Mouse (Mus musculus) layer of hippocampus, adult 2 months (tissue): Measurements from ENCODE around the gene Mpg. TPM values are rescaled to one million over a fixed set of nuclear protein-coding genes. Genes with fewer than 3 reads are reported as not detected.

Experiments used
- DNase-seq, 2 experiments: peaks; one replicate each; pipeline ENCODE4 v3.0.0; 2022; ENCODE audit warnings: low spot score in 2 of 2
- H3K27ac ChIP-seq: fragments of 200-600 bp; 2 replicates; pipeline ENCODE4 v1.8.1; 2022
- H3K4me3 ChIP-seq: fragments of 200-600 bp; 2 replicates; pipeline ENCODE4 v1.8.1; 2022; ENCODE audit warnings: mild to moderate bottlenecking
- CTCF ChIP-seq: fragments of 200-600 bp; conservative IDR thresholded peaks from 2 replicates; pipeline ENCODE4 v1.8.1; 2022; ENCODE audit warnings: antibody characterized with exemption, mild to moderate bottlenecking, moderate library complexity
- long read RNA-seq, 2 experiments: library from polyadenylated mRNA; stranded (forward); transcript quantifications; one replicate each; pipeline ENCODE4 v2.0.0; 2021; ENCODE audit warnings: borderline mapping rate in 2 of 2
- total RNA-seq, 2 experiments: library from RNA; stranded (reverse); gene quantifications; 2 replicates each; pipeline ENCODE4 v1.2.3; 2021

The Mpg gene
- 10 to 100 TPM; 15.6 to 20.5 TPM for total RNA-seq
- long read RNA-seq, experiment 1, transcript Mpg-201 (4 exons, 1,737 nt): major isoform, 6 of 15 reads
- long read RNA-seq, experiment 1, partial matches to known transcripts: 5 of 15 reads
- long read RNA-seq, experiment 1, other reads (novel, unspliced or antisense): 4 of 15 reads
- long read RNA-seq, experiment 2, transcript Mpg-201 (4 exons, 1,737 nt): major isoform, 8 of 22 reads
- long read RNA-seq, experiment 2, partial matches to known transcripts: 5 of 22 reads
- long read RNA-seq, experiment 2, other reads (novel, unspliced or antisense): 9 of 22 reads

GRCm38 (mm10) chr11:32226124-32226871, at the start of gene Mpg:
Gene Mpg, plus strand, starts transcription at chr11:32226505.
- Histone ChIP-seq H3K27ac (peak within 1 kb of the TSS; percentile 96), H3K4me3 (peak within 1 kb of the TSS; percentile 69)
- peak; percentile 89 to 90 for DNase-seq
- TF ChIP-seq CTCF: peak; percentile 64

DNA sequence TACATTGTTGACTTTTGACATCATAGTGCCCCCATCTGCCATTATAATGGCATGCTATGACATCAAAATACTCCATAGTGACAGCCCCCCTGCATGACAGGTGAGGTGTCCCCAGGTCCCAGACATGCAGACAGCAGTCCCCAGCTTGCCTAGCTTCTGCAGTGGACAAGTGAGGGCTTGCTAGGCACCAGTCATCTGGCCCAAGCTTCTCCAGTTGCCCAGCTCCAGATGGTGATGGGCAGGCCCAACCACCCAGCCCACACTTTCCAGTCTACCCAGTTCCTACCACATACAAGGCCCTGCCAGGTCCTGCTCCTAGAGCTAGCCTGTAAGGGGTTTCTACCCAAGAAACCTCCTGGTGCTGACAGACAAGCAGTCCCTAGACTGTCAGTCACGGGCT, 47.8 kb upstream of the Mpg start:
- no peak for TF ChIP-seq CTCF
- no peak overlapping the region for H3K27ac ChIP-seq
- no peak for DNase-seq
- no peak overlapping the region for H3K4me3 ChIP-seq

GRCm38 (mm10) chr11:32181246-32181645, 45.1 kb upstream of the Mpg start:
- DNase-seq: no peak
- no peak for TF ChIP-seq CTCF
- no peak overlapping the region for H3K4me3 ChIP-seq
- no peak overlapping the region for H3K27ac ChIP-seq

DNA sequence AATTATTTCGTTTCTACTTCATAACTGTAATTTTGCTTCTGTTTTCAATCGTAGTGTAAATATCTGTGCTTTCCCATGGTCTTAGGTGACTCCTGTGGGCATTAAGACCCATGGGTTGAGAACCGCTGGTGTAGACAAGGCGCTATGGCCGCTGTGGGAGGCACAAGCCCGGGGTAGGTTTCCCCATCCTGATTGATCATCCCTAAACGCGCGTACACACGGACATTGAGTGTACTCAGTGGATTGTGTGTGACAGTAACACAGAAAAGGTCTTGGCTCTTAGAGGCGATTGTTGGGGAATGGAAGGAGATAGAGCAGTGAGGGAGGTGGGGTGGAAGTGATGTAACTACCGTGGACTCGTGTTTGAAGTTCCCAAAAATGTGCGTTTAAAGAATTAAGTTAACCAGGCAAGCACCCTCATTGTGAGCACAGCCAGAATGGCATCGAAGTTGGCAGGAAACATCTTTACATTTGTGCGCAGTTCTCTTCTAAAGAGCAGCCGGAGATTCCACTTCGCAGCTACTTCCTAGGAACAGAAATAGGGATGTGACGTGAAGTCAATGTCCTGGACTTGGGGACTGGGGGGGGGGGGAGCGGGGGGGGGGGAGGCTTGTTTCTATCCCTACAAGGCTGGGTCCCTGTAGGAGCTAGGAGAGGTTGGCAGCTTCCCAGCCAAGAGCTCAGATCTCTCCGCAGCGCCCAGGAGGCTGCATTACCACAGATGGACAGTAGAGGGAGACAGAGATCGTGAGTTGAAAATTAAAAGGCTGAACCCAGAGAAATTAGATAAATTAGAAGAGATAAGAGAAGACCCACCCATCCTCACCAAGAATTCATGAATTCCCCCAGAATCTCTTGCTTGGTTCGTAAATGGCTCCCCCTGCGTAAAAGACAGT, 44.1 kb upstream of the Mpg start:
- no peak overlapping the region for H3K4me3 ChIP-seq
- peak; percentile 84 for TF ChIP-seq CTCF

DNA sequence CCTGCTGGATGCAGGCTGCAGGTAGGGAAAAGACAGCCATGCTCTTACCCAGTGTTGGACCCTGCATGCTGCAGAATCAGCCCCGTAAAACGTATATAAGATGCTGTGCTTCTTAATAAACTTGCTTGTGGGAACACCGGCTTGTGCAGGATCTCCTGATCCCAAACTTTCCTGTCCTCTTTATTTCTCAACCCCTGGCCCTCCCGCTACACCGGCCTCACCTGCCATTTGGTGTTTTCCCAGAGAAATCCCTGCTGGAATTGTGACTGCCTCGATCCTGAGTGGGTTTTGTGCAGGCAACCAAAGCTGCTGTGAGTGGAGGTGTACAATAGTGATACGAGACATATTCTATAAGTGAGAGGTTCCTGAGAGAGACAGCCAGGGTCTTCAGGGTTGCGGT, 41.8 kb upstream of the Mpg start:
- TF ChIP-seq CTCF: no peak
- DNase-seq: no peak
- Histone ChIP-seq H3K27ac (no peak overlapping the region), H3K4me3 (no peak overlapping the region)

More for the DNA sequence above, 44.1 kb upstream of the Mpg start:
- H3K27ac ChIP-seq: no peak overlapping the region
- peak; percentile 87 to 95 for DNase-seq

- no peak overlapping the region for H3K4me3 ChIP-seq
- no peak for DNase-seq
- H3K27ac ChIP-seq: no peak overlapping the region
- no peak for TF ChIP-seq CTCF
Observed at GRCm38 (mm10) chr11:32186031-32186430, 40.3 kb upstream of the Mpg start.

DNA sequence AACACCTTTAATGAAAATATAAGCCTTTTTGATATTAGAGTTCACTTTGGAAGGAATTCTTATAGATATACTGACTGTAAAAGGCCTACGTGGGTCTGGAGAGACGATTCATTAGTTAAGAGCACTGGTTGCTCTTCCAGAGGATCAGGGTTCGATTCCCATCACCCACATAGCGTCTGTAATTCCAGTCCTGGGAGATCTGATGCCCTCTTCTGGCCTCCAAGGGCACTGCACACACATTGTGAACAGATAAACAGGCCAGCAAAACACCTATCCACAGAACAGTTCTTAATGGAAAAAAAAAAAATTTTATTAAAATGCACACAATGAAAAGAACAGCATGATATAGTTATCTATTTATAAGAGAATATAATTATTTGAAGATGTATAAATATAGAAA, 39.0 kb upstream of the Mpg start:
- Histone ChIP-seq H3K4me3 (no peak overlapping the region), H3K27ac (no peak overlapping the region)
- DNase-seq: no peak
- peak; percentile 43 for TF ChIP-seq CTCF

GRCm38 (mm10) chr11:32188881-32189280, 37.4 kb upstream of the Mpg start:
- no peak for TF ChIP-seq CTCF
- no peak for DNase-seq
- H3K4me3 ChIP-seq: no peak overlapping the region
- H3K27ac ChIP-seq: no peak overlapping the region

DNA sequence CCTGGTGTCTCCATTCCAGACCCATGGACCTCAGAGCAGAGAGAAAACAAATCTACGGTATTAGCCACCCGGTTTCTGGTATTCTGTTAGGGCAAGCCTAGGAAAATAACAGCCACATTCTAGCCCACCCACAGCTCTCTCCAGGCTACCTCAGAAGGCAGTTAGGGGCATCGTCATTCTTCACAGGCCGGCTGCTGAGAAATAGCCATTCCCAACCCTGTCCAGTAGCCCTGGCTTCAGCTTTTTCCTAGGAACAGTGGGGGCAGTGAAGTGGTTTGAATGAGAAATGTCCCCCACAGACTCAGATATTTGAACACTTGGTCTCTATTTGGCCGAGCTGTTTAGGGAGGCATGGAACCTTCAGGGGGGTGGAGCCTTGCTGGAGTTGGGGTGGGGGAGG, 36.9 kb upstream of the Mpg start:
- H3K27ac ChIP-seq: no peak overlapping the region
- H3K4me3 ChIP-seq: no peak overlapping the region
- DNase-seq: no peak
- TF ChIP-seq CTCF: no peak

DNA sequence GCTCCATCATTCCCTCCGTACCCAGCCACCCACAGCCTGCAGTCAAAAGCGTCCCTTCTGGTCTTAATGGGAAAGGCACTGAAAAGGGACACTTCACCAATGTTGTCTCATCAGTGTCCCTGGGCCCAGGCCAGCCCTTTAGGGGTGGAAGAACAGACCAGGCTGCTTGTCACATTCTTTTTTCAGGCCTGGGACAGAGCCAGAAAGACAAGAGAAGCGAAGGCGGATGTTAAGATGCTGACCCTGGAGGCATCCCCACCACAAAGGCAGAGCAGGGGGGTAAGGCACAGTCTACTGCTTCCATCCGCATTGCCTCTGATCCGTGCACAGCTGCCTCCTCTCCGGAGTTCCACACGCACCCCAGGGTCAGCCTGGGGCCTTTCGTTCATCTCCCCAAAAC, 36.2 kb upstream of the Mpg start:
- Histone ChIP-seq H3K4me3 (no peak overlapping the region), H3K27ac (no peak overlapping the region)
- no peak for TF ChIP-seq CTCF
- no peak for DNase-seq

DNA sequence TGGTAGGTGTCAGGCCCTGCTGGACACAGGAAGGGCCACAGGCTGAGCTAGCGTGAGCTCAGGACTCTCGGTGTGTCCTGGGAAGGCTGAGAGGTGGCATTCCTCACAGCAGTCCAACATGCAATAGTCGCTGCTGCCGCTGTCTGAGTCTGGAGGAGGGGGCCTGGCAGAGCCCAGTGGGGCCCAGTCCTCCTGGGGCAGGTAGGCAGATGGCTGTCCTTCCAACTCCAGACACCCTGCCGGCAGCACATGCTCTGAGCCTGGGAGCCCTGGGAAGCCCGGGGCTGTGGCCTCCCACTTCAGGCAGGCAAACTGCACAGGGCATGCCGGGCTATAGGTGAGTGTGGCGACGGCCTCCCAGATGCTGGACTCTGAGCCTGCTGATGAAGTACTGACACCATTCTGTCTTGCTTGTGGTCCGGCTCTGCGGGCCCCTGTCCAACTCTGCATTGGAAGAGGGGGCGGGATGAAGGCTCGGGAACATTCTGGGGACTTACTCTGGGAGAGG, 35.6 kb upstream of the Mpg start:
- no peak for TF ChIP-seq CTCF

GRCm38 (mm10) chr11:32193156-32193555, 33.1 kb upstream of the Mpg start:
- no peak for DNase-seq
- no peak for TF ChIP-seq CTCF
- Histone ChIP-seq H3K27ac (no peak overlapping the region), H3K4me3 (no peak overlapping the region)

More for the DNA sequence above, 35.6 kb upstream of the Mpg start:
- no peak overlapping the region for H3K4me3 ChIP-seq
- H3K27ac ChIP-seq: no peak overlapping the region
- DNase-seq: no peak

DNA sequence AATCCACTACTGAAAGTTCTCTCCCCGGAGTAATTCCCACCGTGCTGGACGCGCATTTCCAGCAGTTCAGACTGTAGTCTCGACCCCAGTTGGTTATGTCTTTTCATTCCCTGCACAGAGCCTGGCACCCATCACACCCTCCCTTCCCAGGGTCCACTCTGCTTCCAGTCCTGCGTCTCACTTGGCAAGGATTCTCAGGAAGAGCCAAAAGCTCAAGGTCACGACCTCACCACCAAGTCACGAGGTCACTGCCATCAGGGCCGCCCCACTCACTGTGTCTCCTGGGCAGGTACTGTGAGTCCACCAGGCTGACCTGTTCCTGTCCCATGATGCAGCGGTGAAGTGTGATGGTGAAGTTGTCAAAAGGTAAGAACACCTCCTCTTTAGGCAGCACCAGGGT, 32.2 kb upstream of the Mpg start:
- no peak overlapping the region for H3K27ac ChIP-seq

More for the DNA sequence above, 32.2 kb upstream of the Mpg start:
- no peak for TF ChIP-seq CTCF
- H3K4me3 ChIP-seq: no peak overlapping the region
- DNase-seq: no peak
